Mouse (Mus musculus): ENCODE results near the gene Pik3cb.

GRCm38 (mm10) chr9:99159932-99160331 is 19.5 kb upstream of the Pik3cb start:
- TF ChIP-seq CTCF (IDR thresholded peaks at IDR 0.05; ENCODE audit: low read depth) (no peak), EP300 (optimal IDR thresholded peaks at IDR 0.05) (no peak)
